Mouse (Mus musculus): ENCODE data around the gene Pknox2.

- no peak for TF ChIP-seq POLR2A (IDR thresholded peaks at IDR 0.05; ENCODE audit: control insufficient read depth, low read depth, low read length)
- TF ChIP-seq CTCF (IDR thresholded peaks at IDR 0.05; ENCODE audit: control insufficient read depth, insufficient read depth, insufficient replicate concordance, low read depth, low read length), result no peak
Measured at GRCm38 (mm10) chr9:36916915-36917314, 230.3 kb downstream of the Pknox2 start.
